Mouse (Mus musculus) naive thymus-derived CD4-positive, alpha-beta T cell, adult 2 months (primary cell): Measurements from ENCODE around the gene Ankdd1a.

ENCODE experiments used
- DNase-seq: peaks from one replicate; pipeline ENCODE4 v3.0.0-alpha.2; 2011; ENCODE audit warnings: low read depth

Gene Ankdd1a

GRCm38 (mm10) chr9:65542111-65542524 lies 22.1 kb upstream of the Ankdd1a start:
- no peak for DNase-seq

GRCm38 (mm10) chr9:65541126-65542068 lies 21.4 kb upstream of the Ankdd1a start:
- peak; percentile 91 for DNase-seq

GRCm38 (mm10) chr9:65539697-65540096 lies 19.7 kb upstream of the Ankdd1a start:
- DNase-seq: no peak

GRCm38 (mm10) chr9:65537901-65538630 lies 18.1 kb upstream of the Ankdd1a start:
- no peak for DNase-seq

GRCm38 (mm10) chr9:65536491-65536890 lies 16.5 kb upstream of the Ankdd1a start:
- no peak for DNase-seq

GRCm38 (mm10) chr9:65535789-65536469 lies 15.9 kb upstream of the Ankdd1a start:
- DNase-seq: peak; percentile 53

GRCm38 (mm10) chr9:65535191-65535722 lies 15.3 kb upstream of the Ankdd1a start:
- peak; percentile 86 for DNase-seq

GRCm38 (mm10) chr9:65534111-65534510 lies 14.1 kb upstream of the Ankdd1a start:
- DNase-seq: no peak

- DNase-seq: peak; percentile 43
Measured at GRCm38 (mm10) chr9:65532986-65533385, 13.0 kb upstream of the Ankdd1a start.

GRCm38 (mm10) chr9:65531283-65531682 lies 11.3 kb upstream of the Ankdd1a start:
- no peak for DNase-seq

- DNase-seq: no peak
Measured at GRCm38 (mm10) chr9:65529659-65530058, 9.7 kb upstream of the Ankdd1a start.

- no peak for DNase-seq
Measured at GRCm38 (mm10) chr9:65528417-65529038, 8.5 kb upstream of the Ankdd1a start.

GRCm38 (mm10) chr9:65525445-65526195 lies 5.6 kb upstream of the Ankdd1a start:
- no peak for DNase-seq

- DNase-seq: peak; percentile 84
Measured at GRCm38 (mm10) chr9:65523611-65524364, 3.8 kb upstream of the Ankdd1a start.

GRCm38 (mm10) chr9:65520505-65520876 lies 498 bp upstream of the Ankdd1a start:
- DNase-seq: no peak

- no peak for DNase-seq
Measured at GRCm38 (mm10) chr9:65514851-65515261, 5.1 kb downstream of the Ankdd1a start.

GRCm38 (mm10) chr9:65514431-65514830 lies 5.6 kb downstream of the Ankdd1a start:
- DNase-seq: no peak

GRCm38 (mm10) chr9:65512520-65512919 lies 7.5 kb downstream of the Ankdd1a start:
- DNase-seq: no peak

GRCm38 (mm10) chr9:65508449-65508848 lies 11.5 kb downstream of the Ankdd1a start:
- DNase-seq: no peak
